Mouse (Mus musculus) regulatory T cell (primary cell): ENCODE measurements around the gene Lnpep.
"Not testable (repeated sequence)": the region's sequence is repeated elsewhere in the genome, so short reads cannot be mapped to it uniquely, and the experiment has no call there.

Experiments used
- in situ Hi-C: fragments of 300-600 bp; cut with MboI, MseI; formaldehyde crosslinking; loops from one replicate; pipeline ENCODE4 v1.15.1; 2025; ENCODE audit warnings: high pct_unique_total_duplicates

Gene Lnpep

GRCm38 (mm10) chr17:17496234-17496633, 128.6 kb downstream of the Lnpep start:
- in situ Hi-C loops, result not testable (repeated sequence)

GRCm38 (mm10) chr17:17492116-17492515, 132.7 kb downstream of the Lnpep start:
- in situ Hi-C loops, result no loop called here

GRCm38 (mm10) chr17:17491622-17492001, 133.2 kb downstream of the Lnpep start:
- in situ Hi-C loops, result no loop called here

GRCm38 (mm10) chr17:17490820-17491621, 133.8 kb downstream of the Lnpep start:
- in situ Hi-C loops, result no loop called here

- in situ Hi-C loops, result no loop called here
These were observed 139.1 kb downstream of the Lnpep start for GRCm38 (mm10) chr17:17485789-17486188.
